Mouse (Mus musculus) embryonic facial prominence, embryonic 12.5 days (tissue): ENCODE results near the gene Cyp2a5. TPM values are rescaled to one million over a fixed set of nuclear protein-coding genes. Genes with fewer than 3 reads are reported as not detected.

Source experiments
- polyA plus RNA-seq: library from polyadenylated mRNA; unstranded; fragments of >200 nt; fragmentation: Nextera tagmentation; extraction: Ambion mirVana; gene quantifications from 2 replicates; pipeline ENCODE4 v1.2.1, GENCODE M21; 2016

Cyp2a5 gene
- polyA plus RNA-seq, 1 experiment from 2014 or later = not detected

Other genes starting within 250 kb of the Cyp2a5 start
- gene Vmn1r185, start 216.8 kb upstream of the Cyp2a5 start, polyA plus RNA-seq = not detected in 2 replicates
- gene Cyp2b23, start 148.9 kb upstream of the Cyp2a5 start, polyA plus RNA-seq = not detected in 2 replicates
- 0.05 TPM in 1 of 2 replicates, not detected in the other for gene Cyp2b19, start 78.2 kb upstream of the Cyp2a5 start, polyA plus RNA-seq
- gene Cyp2g1, start 26.4 kb upstream of the Cyp2a5 start, polyA plus RNA-seq = not detected in 2 replicates
- not detected in 2 replicates for gene Cyp2a22, start 104.1 kb downstream of the Cyp2a5 start, polyA plus RNA-seq
- gene Cyp2a12, start 193.8 kb downstream of the Cyp2a5 start, polyA plus RNA-seq = not detected in 2 replicates